Mouse (Mus musculus) layer of hippocampus, adult 2 months (tissue): ENCODE measurements around the gene Sept5. TPM values are rescaled to one million over a fixed set of nuclear protein-coding genes. Genes with fewer than 3 reads are reported as not detected.

Source experiments
- DNase-seq, 2 experiments: peaks; one replicate each; pipeline ENCODE4 v3.0.0; 2022; ENCODE audit warnings: low spot score in 2 of 2
- H3K27ac ChIP-seq: fragments of 200-600 bp; 2 replicates; pipeline ENCODE4 v1.8.1; 2022
- H3K4me3 ChIP-seq: fragments of 200-600 bp; 2 replicates; pipeline ENCODE4 v1.8.1; 2022; ENCODE audit warnings: mild to moderate bottlenecking
- CTCF ChIP-seq: fragments of 200-600 bp; conservative IDR thresholded peaks from 2 replicates; pipeline ENCODE4 v1.8.1; 2022; ENCODE audit warnings: antibody characterized with exemption, mild to moderate bottlenecking, moderate library complexity
- long read RNA-seq, 2 experiments: library from polyadenylated mRNA; stranded (forward); transcript quantifications; one replicate each; pipeline ENCODE4 v2.0.0; 2021; ENCODE audit warnings: borderline mapping rate in 2 of 2
- total RNA-seq, 2 experiments: library from RNA; stranded (reverse); gene quantifications; 2 replicates each; pipeline ENCODE4 v1.2.3; 2021

Sept5 gene
- 100 to 1,000 TPM; 560 to 619 TPM for total RNA-seq
- long read RNA-seq, experiment 1, transcript Sept5-205 (11 exons, 3,678 nt): major isoform, 243 of 289 reads
- long read RNA-seq, experiment 1, partial matches to known transcripts: 15 of 289 reads
- long read RNA-seq, experiment 1, other reads (novel, unspliced or antisense): 31 of 289 reads
- long read RNA-seq, experiment 2, transcript Sept5-205 (11 exons, 3,678 nt): major isoform, 304 of 367 reads
- long read RNA-seq, experiment 2, partial matches to known transcripts: 21 of 367 reads
- long read RNA-seq, experiment 2, other reads (novel, unspliced or antisense): 42 of 367 reads

DNA sequence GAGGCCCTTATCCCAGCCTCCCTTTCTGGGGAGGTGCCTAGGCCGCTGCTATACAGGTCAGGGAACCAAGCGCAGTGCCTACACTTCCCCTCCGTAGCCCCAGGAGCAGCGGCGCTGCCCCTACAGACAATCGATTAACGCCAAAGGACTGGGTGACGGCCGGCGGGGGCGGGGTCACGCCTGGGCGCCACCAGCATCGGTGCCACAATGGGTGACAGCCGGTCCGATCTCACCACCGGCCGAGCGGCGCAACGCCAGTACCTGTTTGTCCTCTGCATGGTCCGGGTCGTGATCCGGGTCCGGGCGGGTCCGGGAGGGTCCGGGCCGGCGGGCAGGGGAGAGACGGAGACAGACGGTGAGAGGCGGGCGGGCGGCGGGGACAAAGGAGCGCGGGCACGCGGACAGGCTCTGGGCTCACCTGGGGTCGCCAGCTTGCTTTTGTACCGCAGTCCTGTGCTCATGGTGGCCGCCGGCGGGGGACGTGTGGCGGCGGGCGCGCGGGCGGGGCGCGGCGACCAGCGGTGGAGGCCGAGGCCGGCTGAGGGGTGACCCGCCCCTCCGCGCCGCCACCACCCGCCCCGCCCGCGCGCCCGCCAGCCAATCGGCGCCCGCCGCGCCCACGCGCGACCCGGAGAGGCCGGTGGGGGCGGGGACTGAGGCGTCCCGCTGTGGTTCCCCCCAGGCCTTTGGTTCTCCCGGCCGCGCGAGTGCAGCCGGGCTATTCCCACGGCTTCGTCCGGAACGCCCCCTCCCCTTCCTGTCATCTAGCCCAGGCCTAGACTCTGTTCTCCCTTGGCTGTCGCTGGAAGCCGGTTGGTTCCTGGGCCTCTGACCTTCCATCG, at the start of gene Sept5:
Gene Sept5 (minus strand): TSS at position 565 of the 842 bp plus-strand sequence.
- peak within 1 kb of the TSS; percentile 68 for H3K4me3 ChIP-seq
- DNase-seq: peak in 1 of 2 experiments; percentile 72
- no peak for TF ChIP-seq CTCF
- H3K27ac ChIP-seq: peak within 1 kb of the TSS; percentile 91

DNA sequence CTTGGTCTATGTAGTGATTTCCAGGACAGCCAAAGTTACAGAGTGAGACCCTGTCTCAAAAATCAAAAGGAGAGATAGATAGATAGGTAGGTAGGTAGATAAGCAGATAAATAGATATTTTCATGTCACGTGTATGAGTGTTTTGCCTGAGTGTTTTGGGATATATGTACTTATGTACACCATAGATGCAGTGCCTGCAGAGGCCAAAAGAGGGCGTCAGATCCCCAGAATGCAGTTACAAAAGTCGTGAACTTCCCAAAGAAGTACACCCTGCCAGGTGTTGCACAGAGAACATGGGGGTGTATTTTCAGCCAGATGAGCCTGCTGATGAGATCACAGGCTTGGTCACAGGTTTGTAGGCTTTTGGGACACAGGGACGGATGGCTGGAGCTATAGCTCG, 49.4 kb upstream of the Sept5 start:
- no peak overlapping the region for H3K4me3 ChIP-seq
- no peak overlapping the region for H3K27ac ChIP-seq
- peak; percentile 56 for TF ChIP-seq CTCF
- no peak for DNase-seq

- peak; percentile 34 to 73 for DNase-seq
- peak; percentile 87 for TF ChIP-seq CTCF
- Histone ChIP-seq H3K4me3 (no peak overlapping the region), H3K27ac (no peak overlapping the region)
Observed at GRCm38 (mm10) chr16:18677746-18678679, 48.3 kb upstream of the Sept5 start.

DNA sequence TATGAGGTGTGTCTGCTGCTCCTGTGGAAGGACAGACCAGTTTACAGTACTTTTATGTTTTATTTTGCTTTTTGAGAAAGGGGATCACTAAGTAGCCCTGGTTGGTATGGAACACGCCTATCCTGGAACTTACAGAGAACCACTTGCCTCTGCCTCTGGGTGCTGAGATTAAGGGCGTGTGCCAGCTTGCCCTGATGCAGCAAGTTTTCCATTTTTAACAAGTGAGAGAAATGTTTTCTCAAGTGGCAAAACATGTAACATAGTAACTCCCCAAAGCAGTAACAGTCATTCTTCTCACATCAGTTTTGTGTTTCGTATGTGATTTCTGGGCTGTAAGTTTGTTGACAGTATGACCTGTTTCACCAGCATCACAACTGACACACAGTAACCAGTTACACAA, 43.3 kb upstream of the Sept5 start:
- H3K27ac ChIP-seq: no peak overlapping the region
- no peak for DNase-seq
- TF ChIP-seq CTCF: no peak
- H3K4me3 ChIP-seq: no peak overlapping the region

DNA sequence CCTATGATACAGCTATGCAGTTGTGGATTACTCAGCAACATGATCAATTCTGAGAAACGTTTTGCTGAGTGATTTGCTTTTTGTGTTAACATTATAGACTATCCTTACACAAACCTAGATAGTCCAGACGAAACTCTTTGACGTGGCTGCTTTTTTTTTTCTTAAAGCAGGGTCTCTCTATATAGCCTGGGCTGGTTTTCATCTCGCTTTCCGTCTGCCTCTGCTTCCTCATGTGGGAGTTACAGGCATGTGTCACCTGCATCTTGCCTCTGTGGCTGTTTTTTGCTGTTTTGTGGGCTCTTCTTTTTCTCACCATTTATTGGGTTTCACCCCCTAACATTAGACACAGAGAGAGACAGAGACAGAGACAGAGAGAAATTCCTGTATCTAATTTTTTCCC, 42.3 kb upstream of the Sept5 start:
- H3K27ac ChIP-seq: no peak overlapping the region
- no peak overlapping the region for H3K4me3 ChIP-seq
- DNase-seq: no peak
- no peak for TF ChIP-seq CTCF

- no peak for DNase-seq
- no peak for TF ChIP-seq CTCF
- Histone ChIP-seq H3K27ac (no peak overlapping the region), H3K4me3 (no peak overlapping the region)
Observed at GRCm38 (mm10) chr16:18669914-18670313, 40.2 kb upstream of the Sept5 start.

- Histone ChIP-seq H3K4me3 (no peak overlapping the region), H3K27ac (no peak overlapping the region)
- no peak for DNase-seq
- no peak for TF ChIP-seq CTCF
Observed at GRCm38 (mm10) chr16:18658597-18658996, 28.8 kb upstream of the Sept5 start.

- no peak overlapping the region for H3K4me3 ChIP-seq
- H3K27ac ChIP-seq: no peak overlapping the region
- TF ChIP-seq CTCF: no peak
- DNase-seq: no peak
Observed at GRCm38 (mm10) chr16:18655372-18656098, 25.8 kb upstream of the Sept5 start.

DNA sequence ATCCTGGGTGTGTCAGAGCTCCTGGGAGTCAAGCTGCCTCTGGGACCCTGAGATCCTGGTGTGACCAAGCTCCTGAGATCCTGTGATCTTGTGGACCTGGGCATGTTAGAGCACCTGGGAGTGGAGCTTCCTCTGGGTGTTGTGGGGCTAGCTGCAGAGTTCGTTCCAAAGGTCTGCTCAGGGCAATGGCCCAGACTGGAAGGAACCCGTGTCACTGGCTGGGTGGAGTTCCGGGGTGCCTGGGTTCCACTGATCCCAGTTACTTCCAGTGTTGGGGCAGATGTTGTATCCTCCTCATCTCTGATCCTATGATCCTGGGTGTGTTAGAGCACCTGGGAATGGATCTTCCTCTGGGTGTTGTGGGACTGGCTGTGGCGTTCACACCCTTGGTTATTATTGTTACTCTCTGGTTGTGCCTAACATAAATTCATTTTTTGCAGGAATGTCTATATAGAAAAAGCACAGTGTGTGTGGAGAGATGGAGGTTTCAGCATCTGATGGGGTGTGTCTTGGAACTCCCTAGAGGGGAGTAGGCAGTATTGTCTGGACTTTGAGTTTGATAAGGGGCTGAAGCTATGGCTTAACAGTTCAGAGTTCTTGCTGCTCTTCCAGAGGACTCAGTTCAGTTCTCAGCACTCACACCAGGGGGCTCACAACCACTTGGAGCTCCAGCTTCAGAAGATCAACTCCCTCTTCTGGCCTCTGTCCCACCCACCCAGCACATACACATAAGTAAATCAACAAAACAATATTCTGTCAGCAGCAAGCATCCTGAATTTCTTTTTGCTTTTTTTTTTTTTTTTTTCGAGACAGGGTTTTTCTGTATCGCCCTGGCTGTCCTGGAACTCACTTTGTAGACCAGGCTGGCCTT, 23.8 kb upstream of the Sept5 start:
- no peak for DNase-seq
- no peak overlapping the region for H3K4me3 ChIP-seq
- TF ChIP-seq CTCF: peak; percentile 13; the same call in 1 of the 2 replicates
- no peak overlapping the region for H3K27ac ChIP-seq

DNA sequence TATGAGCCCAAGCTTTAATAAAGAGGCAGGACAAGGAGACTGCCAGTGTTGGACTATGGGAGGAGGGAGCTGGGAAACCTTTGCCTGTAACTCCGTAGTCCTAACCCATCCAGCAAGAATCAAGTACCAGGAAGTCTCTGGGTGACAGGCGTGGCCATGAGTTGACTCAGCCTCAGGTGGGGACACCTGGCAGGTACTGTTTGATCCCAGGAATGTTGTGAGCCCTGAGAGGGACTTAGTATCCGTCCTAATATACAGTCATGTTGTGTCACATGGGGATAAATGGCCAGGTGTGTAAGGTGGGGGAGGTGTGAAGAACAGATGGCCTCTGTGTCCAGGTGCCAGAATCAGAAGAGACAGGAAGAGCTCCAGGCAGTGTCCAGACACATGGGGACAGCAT, 19.4 kb upstream of the Sept5 start:
- no peak for DNase-seq
- Histone ChIP-seq H3K4me3 (no peak overlapping the region), H3K27ac (no peak overlapping the region)
- TF ChIP-seq CTCF: no peak

- TF ChIP-seq CTCF: no peak
- Histone ChIP-seq H3K4me3 (no peak overlapping the region), H3K27ac (no peak overlapping the region)
- no peak for DNase-seq
Observed at GRCm38 (mm10) chr16:18645329-18645728, 15.6 kb upstream of the Sept5 start.

GRCm38 (mm10) chr16:18644485-18644884, 14.7 kb upstream of the Sept5 start:
- no peak for TF ChIP-seq CTCF
- H3K27ac ChIP-seq: no peak overlapping the region
- no peak for DNase-seq
- H3K4me3 ChIP-seq: no peak overlapping the region
